Mouse (Mus musculus) c-Kit-positive CD71-negative TER-119-negative erythroid progenitor cells, embryonic 14.5 days (primary cell): Measurements from ENCODE around the gene E130308A19Rik.

Source experiments
- DNase-seq: peaks from one replicate; pipeline ENCODE4 v3.0.0-alpha.2; 2013; ENCODE audit warnings: low read depth

Gene E130308A19Rik

DNA sequence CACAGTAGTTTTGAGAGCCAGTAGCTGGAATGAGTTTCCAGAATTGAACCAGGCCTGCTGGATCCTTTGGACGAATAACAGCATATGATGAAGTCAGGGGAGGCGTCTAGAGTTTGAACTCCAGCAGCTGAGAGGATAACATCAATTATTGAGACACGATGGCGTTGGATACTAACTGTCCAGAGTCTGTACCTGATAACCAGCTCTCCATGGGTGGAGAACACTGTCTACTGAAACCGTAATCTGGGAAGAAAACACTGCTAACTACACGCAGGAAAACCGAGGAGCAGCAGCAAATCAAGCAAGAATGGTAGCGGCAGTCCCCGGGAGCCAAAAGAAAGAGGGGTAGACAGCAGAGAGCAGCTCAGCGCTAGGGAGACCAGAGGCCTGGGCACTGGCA, 56.9 kb downstream of the E130308A19Rik start:
- DNase-seq = no peak

GRCm38 (mm10) chr4:59684306-59684705, 58.3 kb downstream of the E130308A19Rik start:
- no peak for DNase-seq

DNA sequence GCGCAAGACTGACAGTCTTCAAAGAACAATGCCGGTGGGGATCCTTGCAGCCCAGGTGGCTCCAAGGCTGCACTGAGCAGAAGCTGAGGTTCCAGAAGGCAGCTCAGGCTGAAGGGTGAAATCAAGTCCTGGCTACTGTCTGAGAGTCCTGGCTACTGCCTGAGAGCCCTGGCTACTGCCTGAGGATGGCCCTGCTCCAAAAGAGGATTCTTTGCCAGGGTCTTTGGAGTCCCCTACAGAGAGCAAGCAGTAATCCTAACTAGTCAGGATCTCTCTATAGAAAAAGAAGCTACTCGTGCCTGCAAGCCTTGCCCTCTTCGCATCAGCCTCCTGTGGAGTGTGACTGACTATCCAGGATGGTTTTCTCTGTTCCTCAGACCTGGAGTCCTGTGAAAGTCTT, 60.7 kb downstream of the E130308A19Rik start:
- DNase-seq = no peak

DNA sequence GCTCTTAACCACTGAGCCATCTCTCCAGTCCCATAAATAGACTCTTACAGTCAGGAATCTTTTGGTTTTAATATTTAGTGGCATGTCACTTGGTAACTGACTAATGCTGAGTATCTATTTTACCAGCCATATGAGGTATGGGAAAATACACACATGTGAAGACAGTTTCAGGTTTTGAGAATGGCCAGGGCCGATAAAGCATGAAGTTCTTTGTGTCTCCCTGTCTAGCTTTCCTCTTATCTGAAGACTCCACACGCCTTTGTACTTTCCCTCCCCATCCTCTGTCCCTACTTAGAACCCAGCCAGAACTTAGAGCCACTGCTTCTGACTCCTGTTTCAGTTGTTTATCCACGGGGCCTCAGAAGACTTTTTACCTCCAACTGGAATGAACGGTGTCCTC, 63.0 kb downstream of the E130308A19Rik start:
- DNase-seq = peak; percentile 51

DNA sequence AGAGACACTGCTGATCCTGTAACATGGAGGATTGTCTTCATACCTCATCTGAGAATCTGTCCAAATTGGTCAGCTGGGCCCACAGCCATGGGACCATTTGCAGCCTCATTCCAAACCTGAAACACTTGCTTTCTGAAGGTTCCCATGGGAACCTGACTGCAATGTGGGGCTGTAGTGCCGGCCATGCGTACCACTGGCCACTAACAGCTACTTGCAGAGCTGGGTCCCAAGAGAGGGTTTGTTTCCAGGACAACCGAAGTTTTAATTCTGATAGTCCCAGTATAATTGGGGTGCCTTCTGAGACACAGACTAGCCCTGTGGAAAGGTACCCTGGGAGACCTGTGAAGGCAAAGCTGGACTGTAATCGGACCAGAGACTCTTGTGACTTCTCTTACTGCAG, 64.1 kb downstream of the E130308A19Rik start:
- DNase-seq = no peak

DNA sequence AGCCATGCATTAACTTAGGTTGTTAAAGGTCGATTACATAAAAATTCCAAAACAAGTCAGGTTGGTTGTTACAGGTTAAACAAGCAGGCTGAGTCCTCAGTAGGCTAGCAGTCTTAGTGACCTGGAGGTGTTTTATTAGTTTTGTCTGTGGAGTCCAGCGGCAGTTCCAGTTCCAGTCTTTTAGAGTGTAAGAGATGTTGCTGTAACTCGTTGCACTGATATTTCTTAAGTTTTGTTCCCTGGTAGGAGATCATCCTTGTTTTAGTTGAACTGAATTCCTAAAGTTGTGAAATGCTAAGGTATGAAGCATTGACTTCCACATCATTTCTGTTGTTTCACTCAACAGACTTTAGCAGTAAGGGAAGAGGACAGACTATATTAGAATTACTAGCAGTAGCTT, 70.8 kb downstream of the E130308A19Rik start:
- no peak for DNase-seq

DNA sequence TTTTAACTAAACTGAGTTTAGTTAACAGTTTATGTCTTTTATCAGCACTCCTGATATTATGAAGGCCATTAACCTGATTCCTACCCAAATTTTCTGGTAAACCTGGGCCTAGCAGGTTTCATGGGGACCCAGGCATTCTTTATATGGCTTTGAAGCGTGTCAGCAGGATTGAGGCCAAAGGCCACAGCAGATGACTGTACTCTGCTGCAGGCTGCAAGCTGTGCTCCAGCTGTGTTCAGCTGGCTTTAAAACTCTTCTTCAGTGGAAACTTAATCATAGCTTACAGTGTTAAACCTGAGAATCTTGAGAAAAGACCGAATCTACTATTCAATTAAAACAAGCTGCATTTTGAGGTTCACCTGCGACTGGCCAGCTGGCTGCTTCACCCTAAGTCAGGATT, 71.9 kb downstream of the E130308A19Rik start:
- DNase-seq = no peak

- no peak for DNase-seq
Measured at GRCm38 (mm10) chr4:59699014-59699792, 73.2 kb downstream of the E130308A19Rik start.

GRCm38 (mm10) chr4:59709321-59709720, 83.3 kb downstream of the E130308A19Rik start:
- no peak for DNase-seq

DNA sequence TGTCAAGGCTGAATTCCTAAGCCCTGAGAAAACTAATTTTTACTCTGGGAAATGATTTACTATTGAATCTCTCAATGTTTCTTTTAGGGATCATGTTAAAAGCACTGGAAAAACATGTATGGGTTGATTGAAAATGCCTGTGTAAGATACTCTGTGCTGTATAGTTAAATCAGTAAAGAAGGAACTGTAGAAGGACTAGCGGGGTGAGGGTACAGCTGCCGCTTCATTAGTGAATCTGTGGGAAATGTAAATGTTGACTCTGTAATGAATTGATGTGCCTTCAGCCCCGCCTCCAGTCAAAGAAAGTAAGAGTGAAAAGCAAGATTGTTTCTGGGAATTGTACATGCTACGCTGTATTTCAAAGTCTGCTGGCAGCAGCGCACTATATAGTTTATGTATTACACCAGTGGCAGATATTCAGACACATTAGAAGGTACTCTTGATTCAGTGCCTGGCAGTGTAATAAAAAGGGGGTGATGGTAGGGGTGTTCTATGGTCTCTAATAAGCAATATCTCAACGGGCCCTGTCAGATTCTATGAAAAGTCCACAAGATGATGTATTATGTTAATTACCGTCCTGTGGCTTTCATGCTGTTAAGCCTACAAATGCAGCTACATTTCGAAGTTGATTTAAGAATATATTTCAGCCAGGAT, 84.9 kb downstream of the E130308A19Rik start:
- no peak for DNase-seq

GRCm38 (mm10) chr4:59712451-59712850, 86.4 kb downstream of the E130308A19Rik start:
- no peak for DNase-seq

DNA sequence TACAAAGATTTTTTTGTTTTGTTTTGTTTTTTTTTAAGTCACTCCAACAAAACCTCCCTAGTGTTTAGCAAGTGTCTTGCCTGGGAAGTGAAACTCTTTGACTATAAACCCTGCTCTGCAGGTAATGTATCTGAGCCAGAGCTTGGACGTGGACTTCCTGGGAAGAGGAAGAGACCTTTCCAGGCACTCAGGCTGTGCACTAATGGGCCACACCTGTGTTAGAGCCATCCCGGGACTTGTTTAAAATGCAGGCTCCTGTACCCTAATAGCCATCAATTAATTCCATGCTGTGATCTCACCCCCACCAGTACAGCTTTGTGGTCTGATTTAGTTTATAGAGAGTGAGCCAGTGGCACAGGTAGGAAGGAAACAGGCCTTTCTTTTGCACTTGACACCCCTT, 86.9 kb downstream of the E130308A19Rik start:
- no peak for DNase-seq

- DNase-seq = no peak
Measured at GRCm38 (mm10) chr4:59714472-59714871, 88.5 kb downstream of the E130308A19Rik start.

DNA sequence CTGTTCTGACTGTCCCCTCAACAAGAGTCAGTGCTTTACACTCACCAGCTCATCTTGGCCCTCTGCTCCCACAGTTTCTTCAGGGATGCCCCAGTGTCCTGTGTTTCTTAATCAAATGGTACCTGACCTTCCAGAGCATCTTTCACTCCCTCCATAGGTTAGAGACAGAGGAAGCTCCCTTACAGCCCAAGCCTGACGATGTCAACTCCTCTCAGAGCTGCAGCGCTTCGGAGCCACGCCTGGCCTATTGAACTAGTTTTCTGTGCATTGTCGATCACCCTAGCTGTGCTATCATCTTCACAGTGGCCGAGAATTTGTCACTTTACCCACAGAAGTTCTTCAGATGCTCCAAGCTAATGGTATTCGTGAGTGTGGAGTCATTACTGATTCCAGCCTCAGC, 88.9 kb downstream of the E130308A19Rik start:
- DNase-seq = no peak

- DNase-seq = no peak
Measured at GRCm38 (mm10) chr4:59715531-59715930, 89.5 kb downstream of the E130308A19Rik start.

GRCm38 (mm10) chr4:59717349-59717748, 91.3 kb downstream of the E130308A19Rik start:
- no peak for DNase-seq

DNA sequence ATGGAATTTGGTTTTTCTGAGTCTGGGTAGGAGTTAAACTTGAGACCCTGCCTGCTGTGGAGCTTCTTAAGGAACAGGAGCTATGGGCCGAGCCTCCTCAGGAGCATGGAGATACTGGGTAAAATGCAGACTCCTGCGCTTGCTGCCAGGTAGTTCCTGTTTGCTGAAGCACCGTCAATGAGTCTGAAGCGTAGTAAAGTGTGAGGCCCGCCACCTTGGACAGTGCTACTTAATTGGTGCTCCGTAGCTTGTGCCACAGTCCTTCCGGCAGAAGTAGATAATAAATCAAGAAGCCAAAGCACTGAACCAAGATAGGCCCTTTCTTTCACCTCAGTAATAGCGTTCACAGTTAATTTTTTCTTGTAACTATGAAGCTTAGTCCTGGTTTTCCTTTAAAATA, 92.5 kb downstream of the E130308A19Rik start:
- no peak for DNase-seq

- no peak for DNase-seq
Measured at GRCm38 (mm10) chr4:59719481-59720355, 93.7 kb downstream of the E130308A19Rik start.

- no peak for DNase-seq
Measured at GRCm38 (mm10) chr4:59721811-59722210, 95.8 kb downstream of the E130308A19Rik start.

- no peak for DNase-seq
Measured at GRCm38 (mm10) chr4:59725579-59725978, 99.6 kb downstream of the E130308A19Rik start.

GRCm38 (mm10) chr4:59726501-59726900, 100.5 kb downstream of the E130308A19Rik start:
- DNase-seq = no peak

- DNase-seq = no peak
Measured at GRCm38 (mm10) chr4:59727187-59727877, 101.3 kb downstream of the E130308A19Rik start.
